Mouse (Mus musculus): ENCODE results near the gene Zfp408. TPM values are rescaled to one million over a fixed set of nuclear protein-coding genes. Genes with fewer than 3 reads are reported as not detected.
"Not testable (repeated sequence)": the region's sequence is repeated elsewhere in the genome, so short reads cannot be mapped to it uniquely, and the experiment has no call there.

The Zfp408 gene
- total RNA-seq, 2 experiments from 2014 or later, result 10.1 to 16.5 TPM

- no peak for DNase-seq (ENCODE audit: low spot score in 2 of 2)
Measured at GRCm38 (mm10) chr2:91651458-91652258, 2.1 kb upstream of the Zfp408 start.

DNA sequence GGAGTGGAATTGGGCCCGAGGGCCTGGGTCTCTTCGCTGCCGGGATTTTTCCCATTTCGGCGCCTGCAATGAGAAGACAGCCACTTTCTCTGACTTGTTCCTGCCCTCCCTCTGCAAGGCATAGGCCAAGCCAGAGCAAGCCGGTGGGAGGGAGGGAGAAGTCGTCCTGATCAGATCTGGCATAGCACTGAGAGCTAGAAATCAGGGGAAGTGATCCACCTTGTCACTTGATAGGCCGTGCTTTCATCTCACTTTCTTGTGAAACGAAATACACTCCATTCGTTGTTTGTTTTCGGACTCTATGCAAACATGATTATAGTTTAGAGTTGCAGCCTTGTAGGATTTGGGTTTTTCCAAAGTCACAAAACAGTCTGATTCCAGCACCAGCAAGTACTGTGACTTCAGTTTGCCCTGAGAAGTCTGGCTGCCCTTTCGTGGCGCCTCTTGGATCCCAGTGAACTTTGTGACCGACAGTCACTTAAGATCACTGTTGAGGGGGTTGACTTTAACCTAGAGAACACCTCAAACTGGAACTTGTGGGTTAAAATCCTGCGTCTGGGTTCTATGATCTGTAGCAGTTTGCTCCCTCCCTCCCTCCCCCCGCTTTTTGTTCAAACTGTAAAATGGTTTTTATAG lies 887 bp upstream of the Zfp408 start:
- DNase-seq (ENCODE audit: low spot score in 2 of 2), result no peak

GRCm38 (mm10) chr2:91649152-91649551 lies 439 bp downstream of the Zfp408 start:
- no peak for DNase-seq (ENCODE audit: low spot score in 2 of 2)

GRCm38 (mm10) chr2:91646733-91647132 lies 2.9 kb downstream of the Zfp408 start:
- no peak for DNase-seq (ENCODE audit: low spot score in 2 of 2)

GRCm38 (mm10) chr2:91645811-91646210 lies 3.8 kb downstream of the Zfp408 start:
- DNase-seq (ENCODE audit: low spot score in 2 of 2), result no peak

DNA sequence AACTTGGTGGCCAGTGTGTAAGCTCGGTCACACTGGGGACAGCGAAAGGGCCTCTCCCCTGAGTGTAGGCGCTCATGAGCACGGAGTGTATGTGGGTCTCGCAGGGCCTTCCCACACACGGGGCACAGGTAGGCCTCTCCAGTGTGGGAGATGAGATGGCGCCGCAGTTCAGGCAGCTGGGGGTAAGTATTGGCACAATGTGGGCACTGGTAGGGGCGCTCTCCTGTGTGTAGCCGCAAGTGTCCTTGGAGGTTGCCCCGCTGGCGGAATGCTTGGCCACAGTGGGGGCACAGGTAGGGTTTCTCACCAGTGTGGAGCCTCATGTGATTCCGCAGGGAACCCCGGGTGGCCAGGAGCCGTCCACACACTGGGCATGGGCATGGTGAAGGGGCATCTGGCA lies 4.2 kb downstream of the Zfp408 start:
- DNase-seq (ENCODE audit: low spot score in 2 of 2), result no peak

- no peak for DNase-seq (ENCODE audit: low spot score in 2 of 2)
Measured at GRCm38 (mm10) chr2:91644021-91644420, 5.6 kb downstream of the Zfp408 start.

GRCm38 (mm10) chr2:91642825-91643415 lies 6.7 kb downstream of the Zfp408 start:
- no peak for DNase-seq (ENCODE audit: low spot score in 2 of 2)

DNA sequence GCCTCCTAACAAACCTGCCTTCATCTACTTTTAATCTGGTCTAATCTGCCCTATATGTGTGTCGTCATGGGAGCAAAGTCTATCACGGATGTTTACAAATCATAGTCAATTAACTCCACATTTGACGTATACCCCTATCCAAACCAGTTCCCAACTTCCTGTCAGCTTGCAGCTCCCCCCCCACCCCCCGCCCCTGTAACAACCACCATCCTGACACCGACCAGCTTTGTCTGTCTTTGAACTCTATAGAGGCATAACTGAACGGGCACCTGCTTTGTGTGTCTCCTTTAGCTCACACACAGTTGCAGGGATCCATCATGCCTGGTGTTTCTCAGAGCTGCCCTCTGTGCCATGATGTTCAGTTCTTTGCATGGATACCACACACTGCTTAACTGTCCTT lies 10.7 kb downstream of the Zfp408 start:
- DNase-seq (ENCODE audit: low spot score in 2 of 2), result no peak

- no peak for DNase-seq (ENCODE audit: low spot score in 2 of 2)
Measured at GRCm38 (mm10) chr2:91636727-91637338, 12.8 kb downstream of the Zfp408 start.

GRCm38 (mm10) chr2:91636229-91636628 lies 13.4 kb downstream of the Zfp408 start, which contains the start of gene F2:
F2 (minus strand) TSS chr2:91636414.
- DNase-seq (ENCODE audit: low spot score in 2 of 2), result no peak

GRCm38 (mm10) chr2:91635486-91635885 lies 14.1 kb downstream of the Zfp408 start:
- no peak for DNase-seq (ENCODE audit: low spot score in 2 of 2)

DNA sequence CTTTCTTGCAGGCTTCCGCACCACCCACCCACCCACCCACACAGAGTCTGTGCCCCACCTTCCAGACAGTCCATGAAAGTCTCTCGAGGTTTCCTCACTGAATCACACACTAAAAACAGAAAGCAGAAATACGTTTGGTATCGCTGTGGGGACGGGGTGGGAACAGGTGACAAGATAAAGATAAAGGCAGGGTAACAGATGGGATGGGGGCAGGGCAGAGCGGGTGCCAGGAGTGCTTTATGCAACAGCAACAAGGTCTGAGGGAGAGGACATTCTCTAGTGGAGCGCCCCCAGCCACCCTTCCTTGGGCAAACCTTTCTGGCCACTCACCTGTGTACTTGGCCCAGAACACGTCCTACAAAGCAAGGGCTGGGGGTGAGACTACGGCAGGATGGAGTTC lies 14.8 kb downstream of the Zfp408 start:
- no peak for DNase-seq (ENCODE audit: low spot score in 2 of 2)

GRCm38 (mm10) chr2:91633334-91633977 lies 16.1 kb downstream of the Zfp408 start:
- DNase-seq (ENCODE audit: low spot score in 2 of 2), result no peak

- no peak for DNase-seq (ENCODE audit: low spot score in 2 of 2)
Measured at GRCm38 (mm10) chr2:91632316-91632715, 17.3 kb downstream of the Zfp408 start.

- no peak for DNase-seq (ENCODE audit: low spot score in 2 of 2)
Measured at GRCm38 (mm10) chr2:91631826-91632225, 17.8 kb downstream of the Zfp408 start.

GRCm38 (mm10) chr2:91630384-91630783 lies 19.2 kb downstream of the Zfp408 start:
- no peak for DNase-seq (ENCODE audit: low spot score in 2 of 2)

GRCm38 (mm10) chr2:91629682-91630081 lies 19.9 kb downstream of the Zfp408 start:
- DNase-seq (ENCODE audit: low spot score in 2 of 2), result no peak

- DNase-seq (ENCODE audit: low spot score in 2 of 2), result no peak
Measured at GRCm38 (mm10) chr2:91628171-91628570, 21.4 kb downstream of the Zfp408 start.

DNA sequence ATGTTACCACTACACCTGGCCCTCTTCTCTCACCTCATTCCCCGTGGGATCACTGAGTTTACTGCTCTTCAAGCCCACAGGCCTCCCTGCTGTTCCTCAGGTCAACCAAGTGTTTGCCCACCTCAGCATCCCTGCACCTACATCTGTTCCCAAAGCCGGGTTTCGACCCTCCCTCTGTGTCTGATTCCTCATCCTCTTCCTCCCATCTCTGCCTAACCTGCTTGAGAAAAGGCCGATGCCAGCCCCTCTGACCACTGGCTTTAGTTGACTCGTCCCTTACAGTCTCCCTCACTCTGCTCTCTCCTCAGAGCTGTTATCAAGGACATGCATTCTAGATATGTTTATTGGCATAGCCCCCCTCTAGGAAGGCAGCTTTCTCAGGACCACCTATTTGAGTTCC lies 22.1 kb downstream of the Zfp408 start:
- DNase-seq (ENCODE audit: low spot score in 2 of 2), result no peak

DNA sequence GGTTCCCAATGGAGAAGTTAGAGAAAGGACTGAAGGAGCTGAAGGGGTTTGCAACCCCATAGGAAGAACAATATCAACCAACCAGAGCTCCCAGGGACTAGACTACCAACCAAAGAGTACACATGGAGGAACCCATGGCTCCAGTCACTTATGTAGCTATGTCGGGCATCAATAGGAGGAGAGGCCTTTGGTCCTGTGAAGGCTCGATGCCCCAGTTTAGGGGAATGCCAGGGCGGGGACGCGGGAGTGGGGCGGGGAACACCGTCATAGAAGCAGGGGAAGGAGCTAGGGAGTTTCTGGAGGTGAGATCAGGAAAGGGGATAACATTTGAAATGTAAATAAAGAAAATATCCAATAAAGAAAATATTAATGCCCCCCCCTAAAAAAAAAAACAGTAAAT lies 26.2 kb downstream of the Zfp408 start:
- not testable (repeated sequence) for DNase-seq (ENCODE audit: low spot score in 2 of 2)
